ENCODE assay signal across 8 mouse cellular contexts in genomic region chr1:168426281-168426680, GRCm38 (mm10). TPM values are rescaled to one million over a fixed set of nuclear protein-coding genes. Genes with fewer than 3 reads are reported as not detected.
DNase-seq lines count a peak whose midpoint lies in the region; ATAC-seq lines count a peak whose summit lies in the region.

No protein-coding gene starts in this region.

- H3K4me3 ChIP-seq in heart, embryonic 10.5 days: peak overlapping the region; percentile 88
- H3K4me3 ChIP-seq in lung, embryonic 16.5 days (ENCODE audit: low read length): peak overlapping the region; percentile 48
- peak overlapping the region; percentile 88 for H3K4me3 ChIP-seq in limb, embryonic 10.5 days
- H3K4me3 ChIP-seq in stomach, embryonic 14.5 days (ENCODE audit: low read depth, low read length): peak overlapping the region; percentile 71

- peaks cover 14% of the 10 kb centered on the region for H3K36me3 ChIP-seq in heart, embryonic 10.5 days
- peaks cover 3% of the 10 kb centered on the region for H3K36me3 ChIP-seq in lung, embryonic 16.5 days (ENCODE audit: control insufficient read depth, insufficient read depth, low read length)
- peaks cover 15% of the 10 kb centered on the region for H3K36me3 ChIP-seq in limb, embryonic 10.5 days
- H3K36me3 ChIP-seq in stomach, embryonic 14.5 days (ENCODE audit: control insufficient read depth, insufficient read depth, low read length): no peaks in the 10 kb centered on the region; the same call in 1 of the 2 replicates

- intact Hi-C loops in heart, postnatal 36 days (cut with DNase I): no loop called here

- WGBS in heart, embryonic 10.5 days: 58% methylated on average over 7 of the region's 7 CpGs
- 26% methylated on average over 7 of the region's 7 CpGs for WGBS in lung, embryonic 16.5 days
- WGBS in limb, embryonic 10.5 days: 31% methylated on average over 7 of the region's 7 CpGs
- WGBS in stomach, embryonic 14.5 days: 30% methylated on average over 7 of the region's 7 CpGs

- ATAC-seq in lung, embryonic 16.5 days (ENCODE audit: low read depth): no peak
- no peak for ATAC-seq in stomach, embryonic 14.5 days (ENCODE audit: insufficient number of reproducible peaks, insufficient read depth, low FRiP score, low read depth)

- peaks cover 61% of the 10 kb centered on the region for H3K4me1 ChIP-seq in heart, embryonic 10.5 days
- peaks cover 24% of the 10 kb centered on the region for H3K4me1 ChIP-seq in lung, embryonic 16.5 days (replicated peaks; ENCODE audit: control insufficient read depth, insufficient read depth, low read length)
- H3K4me1 ChIP-seq in limb, embryonic 10.5 days: peaks cover 65% of the 10 kb centered on the region
- peaks cover 47% of the 10 kb centered on the region for H3K4me1 ChIP-seq in stomach, embryonic 14.5 days (ENCODE audit: control insufficient read depth, insufficient read depth, low read length)

- H3K9ac ChIP-seq in lung, embryonic 16.5 days (ENCODE audit: low read length): peak overlapping the region; percentile 57
- H3K9ac ChIP-seq in stomach, embryonic 14.5 days (replicated peaks; ENCODE audit: low read depth, low read length): peak overlapping the region; percentile 26; the same call in 1 of the 2 replicates

- H3K9me3 ChIP-seq in heart, embryonic 10.5 days: no peaks in the 10 kb centered on the region
- H3K9me3 ChIP-seq in lung, embryonic 16.5 days (ENCODE audit: control insufficient read depth, low read length): no peaks in the 10 kb centered on the region
- H3K9me3 ChIP-seq in limb, embryonic 10.5 days (replicated peaks): no peaks in the 10 kb centered on the region
- no peaks in the 10 kb centered on the region for H3K9me3 ChIP-seq in stomach, embryonic 14.5 days (ENCODE audit: control insufficient read depth, low read depth, low read length)

- H3K27me3 ChIP-seq in heart, embryonic 10.5 days (ENCODE audit: insufficient read depth, poor library complexity, severe bottlenecking): no peaks in the 10 kb centered on the region
- H3K27me3 ChIP-seq in lung, embryonic 16.5 days (ENCODE audit: control insufficient read depth, insufficient read depth, low read depth, low read length): no peaks in the 10 kb centered on the region
- H3K27me3 ChIP-seq in limb, embryonic 10.5 days (ENCODE audit: low read depth, poor library complexity, severe bottlenecking): no peaks in the 10 kb centered on the region
- no peaks in the 10 kb centered on the region for H3K27me3 ChIP-seq in stomach, embryonic 14.5 days (ENCODE audit: control insufficient read depth, insufficient read depth, low read length)

- peak overlapping the region; percentile 17; the same call in 1 of the 2 replicates for H3K27ac ChIP-seq in heart, embryonic 10.5 days
- no peak overlapping the region for H3K27ac ChIP-seq in lung, embryonic 16.5 days (ENCODE audit: low read length)
- H3K27ac ChIP-seq in limb, embryonic 10.5 days: peak overlapping the region; percentile 99; the same call in 1 of the 2 replicates
- H3K27ac ChIP-seq in stomach, embryonic 14.5 days (ENCODE audit: low read length): no peak overlapping the region

- H3K4me2 ChIP-seq in lung, embryonic 16.5 days (ENCODE audit: low read depth, low read length): peak overlapping the region; percentile 46
- peak overlapping the region; percentile 50 for H3K4me2 ChIP-seq in stomach, embryonic 14.5 days (replicated peaks; ENCODE audit: low read depth, low read length)

- DNase-seq in heart, embryonic 10.5 days (ENCODE audit: low spot score): no peak
- DNase-seq in heart, postnatal 36 days: no peak
- DNase-seq in lung, postnatal 14 days: no peak
- no peak for DNase-seq in limb, embryonic 10.5 days (ENCODE audit: low spot score)
- DNase-seq in cerebellum, adult 11 months: no peak
- DNase-seq in thymus, postnatal 0 days (ENCODE audit: low spot score): no peak

RNA-seq across cellular contexts. Expression of gene Pbx1, which starts 5.8 kb away (rescaled TPM):
- polyA plus RNA-seq in heart, embryonic 10.5 days (2016; fragmentation: Nextera tagmentation; extraction: Ambion mirVana): 19.7 and 29.5 TPM in 2 replicates
- 10 to 100 TPM; 47.2 to 63.0 TPM for total RNA-seq in heart, postnatal 36 days (2021)
- 34.0 and 34.3 TPM in 2 replicates for polyA plus RNA-seq in lung, embryonic 16.5 days (2015; fragmentation: Nextera tagmentation; extraction: Ambion mirVana)
- polyA plus RNA-seq in limb, embryonic 10.5 days (2016; fragmentation: Nextera tagmentation; extraction: Ambion mirVana): 44.7 and 55.9 TPM in 2 replicates
- 60.3 and 64.1 TPM in 2 replicates for polyA plus RNA-seq in stomach, embryonic 14.5 days (2014; fragmentation: Nextera tagmentation; extraction: Ambion mirVana)
- 4.6 and 5.8 TPM in 2 replicates for polyA plus RNA-seq in thymus, postnatal 0 days (2015; fragmentation: Nextera tagmentation; extraction: Ambion mirVana)

Comparison
In these comparisons a context has a peak if more than half of its experiments do, and no peak if none do; other contexts are left out.
1. H3K27ac ChIP-seq: peak in heart, embryonic 10.5 days (single experiment) and limb, embryonic 10.5 days (single experiment); none in lung, embryonic 16.5 days (single experiment) and stomach, embryonic 14.5 days (single experiment).
2. Peak in every context shown above with its lines, with median percentiles within 50 percentile points of each other: H3K4me3 ChIP-seq.